19 mouse cellular contexts compared by ENCODE assay signal in genomic region chr2:46365428-46366134, GRCm38 (mm10).
DNase-seq lines count a peak whose midpoint lies in the region; ATAC-seq and TF ChIP-seq lines count a peak whose summit lies in the region.
"Had no signal": no experiment of that assay in that cellular context is flagged by ENCODE, and none has a peak within 500 bp of the region (broad histone marks: within the 10 kb centered on the region; RNA-seq: fewer than 3 reads in every experiment).

No protein-coding gene starts in this region.

- H3K79me2 ChIP-seq in MEL (ENCODE audit: control insufficient read depth, insufficient read depth, low read length, poor library complexity): no peaks in the 10 kb centered on the region

- peak; percentile 62 for ATAC-seq in megakaryocyte, adult 5-6 weeks (ENCODE audit: poor library complexity, severe bottlenecking)
- ATAC-seq: forebrain, embryonic 13.5 days; intestine, embryonic 15.5 days; lung, postnatal 0 days; Patski had no signal

- H3K4me1 ChIP-seq in MEL (ENCODE audit: control insufficient read depth in 1 of 2, insufficient read depth in 2 of 2, low read length in 2 of 2): peaks cover 0 to 3% of the 10 kb centered on the region in 2 experiments; a peak in 2 of 4 replicates
- H3K4me1 ChIP-seq: forebrain, embryonic 13.5 days; heart, embryonic 12.5 days; hindbrain, embryonic 10.5 days; intestine, embryonic 15.5 days had no signal

- no peak overlapping the region for H3K27ac ChIP-seq in MEL (ENCODE audit: control insufficient read depth, low read depth, low read length)
- H3K27ac ChIP-seq: forebrain, embryonic 13.5 days; hindbrain, embryonic 10.5 days; intestine, embryonic 15.5 days; liver, embryonic 14.5 days had no signal

- peak; percentile 4 for DNase-seq in heart, adult 8-10 months (ENCODE audit: low spot score)
- DNase-seq in heart, postnatal 25 days (ENCODE audit: low spot score): no peak
- DNase-seq in 416B (ENCODE audit: low read depth): peak; percentile 28
- DNase-seq in MEL (ENCODE audit: low read depth, low spot score): no peak
- no peak for DNase-seq in right cerebral cortex, postnatal 25 days
- no peak for DNase-seq in urinary bladder, adult 2 months (ENCODE audit: low spot score)
- no peak for DNase-seq in cerebellum, adult 18-20 months
- DNase-seq: cerebellum, adult 2 months; kidney, postnatal 10 days; left cerebral cortex, postnatal 4 days; thymus, adult 2 months had no signal

- intact Hi-C loops in heart, postnatal 25 days (cut with DNase I): no loop called here

- no peak for TF ChIP-seq EP300 in MEL (IDR thresholded peaks at IDR 0.05; ENCODE audit: low read depth in 1 of 2, low read length in 2 of 2)

- H3K4me3 ChIP-seq in MEL (ENCODE audit: control insufficient read depth in 1 of 2, insufficient read depth in 1 of 2, low read depth in 2 of 2, low read length in 2 of 2): no peak overlapping the region
- H3K4me3 ChIP-seq: forebrain, embryonic 13.5 days; heart, embryonic 12.5 days; hindbrain, embryonic 10.5 days; intestine, embryonic 15.5 days had no signal

- no peak for TF ChIP-seq RAD21 in MEL (IDR thresholded peaks at IDR 0.05; ENCODE audit: low read depth, low read length)

- TF ChIP-seq POLR2A in MEL (IDR thresholded peaks at IDR 0.05; ENCODE audit: control insufficient read depth in 1 of 2, insufficient read depth in 1 of 2, low read depth in 1 of 2, low read length in 2 of 2, poor library complexity in 1 of 2): no peak

- H3K9me3 ChIP-seq in MEL (replicated peaks; ENCODE audit: insufficient read depth, low read length): no peaks in the 10 kb centered on the region
- H3K9me3 ChIP-seq: forebrain, embryonic 13.5 days; heart, embryonic 12.5 days; hindbrain, embryonic 10.5 days; intestine, embryonic 15.5 days had no signal

- H3K9ac ChIP-seq in MEL (ENCODE audit: control insufficient read depth, low read depth, low read length, poor library complexity, severe bottlenecking): no peak overlapping the region
- H3K9ac ChIP-seq: forebrain, embryonic 13.5 days; heart, embryonic 12.5 days; intestine, embryonic 15.5 days; liver, embryonic 14.5 days had no signal

- no peaks in the 10 kb centered on the region for H3K27me3 ChIP-seq in MEL (ENCODE audit: control insufficient read depth in 1 of 2, insufficient read depth in 2 of 2, low read length in 2 of 2)
- H3K27me3 ChIP-seq: forebrain, embryonic 13.5 days; heart, embryonic 12.5 days; intestine, embryonic 15.5 days had no signal

- H3K36me3 ChIP-seq in MEL (ENCODE audit: control insufficient read depth in 1 of 2, insufficient read depth in 2 of 2, low read length in 2 of 2): peaks cover 0 to 9% of the 10 kb centered on the region in 2 experiments; a peak in 2 of 4 replicates
- H3K36me3 ChIP-seq: heart, embryonic 12.5 days; hindbrain, embryonic 10.5 days; intestine, embryonic 15.5 days had no signal

- TF ChIP-seq CTCF in MEL (IDR thresholded peaks at IDR 0.05 in 2 of 3, conservative IDR thresholded peaks at IDR 0.05 in 1 of 3; ENCODE audit: control insufficient read depth in 1 of 3, insufficient read depth in 1 of 3, low read depth in 2 of 3, low read length in 3 of 3, poor library complexity in 1 of 3, severe bottlenecking in 1 of 3): no peak

TF ChIP-seq in MEL, 35 proteins besides CTCF, POLR2A, EP300 and RAD21:
- peak; percentile 64; the same call in 1 of the 2 replicates for TF ChIP-seq RCOR1 (IDR thresholded peaks at IDR 0.05; ENCODE audit: low read depth, low read length)
- TF ChIP-seq CHD2 (IDR thresholded peaks at IDR 0.05; ENCODE audit: low read length): no peak
TF ChIP-seq in MEL: peak in this region for 1.

Comparison
In these comparisons a context has a peak if more than half of its experiments do, and no peak if none do; other contexts are left out.
1. DNase-seq: peak in heart, adult 8-10 months (single experiment) and 416B (single experiment); none in heart, postnatal 25 days (single experiment), MEL (single experiment), right cerebral cortex, postnatal 25 days (single experiment), urinary bladder, adult 2 months (single experiment) and cerebellum, adult 18-20 months (0 of 2).